Mouse (Mus musculus): ENCODE data around the gene Nagk.
"Not testable (repeated sequence)": the region's sequence is repeated elsewhere in the genome, so short reads cannot be mapped to it uniquely, and the experiment has no call there.

Gene Nagk

DNA sequence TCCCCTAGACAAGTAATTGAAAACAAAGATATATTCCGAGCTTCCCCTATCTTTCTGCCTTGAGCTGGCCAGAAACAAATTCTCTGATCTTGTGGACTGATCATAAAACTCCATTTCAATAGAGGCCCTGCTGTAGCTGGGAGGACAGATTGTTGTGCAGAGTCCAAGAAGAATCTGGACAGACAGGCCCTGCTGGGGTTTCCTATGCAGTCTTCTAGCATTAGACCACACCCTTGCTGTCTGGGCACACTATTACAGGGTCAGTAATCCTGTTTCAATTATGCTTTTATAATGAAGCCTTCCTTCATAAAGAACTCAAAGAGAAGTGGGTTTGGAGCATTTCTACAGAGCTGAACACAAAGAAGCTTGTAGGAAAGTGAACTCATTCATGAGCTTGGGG is 24.2 kb downstream of the Nagk start:
- DNase-seq = no peak

DNA sequence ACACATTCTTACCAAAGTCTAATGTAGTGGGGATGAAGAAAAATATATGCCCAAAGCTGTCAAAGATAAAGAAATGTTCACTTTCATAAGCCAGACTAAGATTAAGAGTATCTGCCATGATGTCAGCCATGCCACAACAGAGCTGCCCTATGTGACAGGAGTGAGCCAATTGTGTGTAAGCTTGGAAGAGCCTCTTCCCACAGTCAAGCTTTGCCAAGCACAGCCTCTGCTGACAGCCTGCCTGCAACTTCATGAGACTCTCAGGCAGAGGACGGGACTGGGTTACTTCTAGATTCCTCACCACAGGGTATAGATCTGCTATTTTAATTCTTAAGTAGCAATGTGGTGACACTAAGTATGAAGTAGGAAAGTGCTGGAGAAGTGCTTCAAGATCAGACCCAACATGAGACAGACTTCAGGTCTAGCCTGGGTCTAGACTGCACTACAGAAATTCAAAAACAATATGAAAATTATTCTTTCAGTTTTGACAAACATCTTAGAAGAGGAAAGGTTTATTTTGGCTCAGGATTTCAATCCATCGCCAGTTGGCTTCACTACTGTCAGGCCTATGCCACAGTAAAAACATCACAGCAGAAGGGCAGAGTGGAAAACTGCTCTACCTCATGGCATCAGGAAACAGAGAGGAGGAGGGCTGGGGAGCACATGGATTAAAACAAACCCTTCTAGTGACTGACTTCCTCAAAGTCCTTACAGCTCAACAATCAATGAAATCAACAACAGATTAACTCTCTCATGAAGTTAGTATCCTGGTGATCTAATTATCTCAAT is 26.1 kb downstream of the Nagk start:
- no peak for DNase-seq

DNA sequence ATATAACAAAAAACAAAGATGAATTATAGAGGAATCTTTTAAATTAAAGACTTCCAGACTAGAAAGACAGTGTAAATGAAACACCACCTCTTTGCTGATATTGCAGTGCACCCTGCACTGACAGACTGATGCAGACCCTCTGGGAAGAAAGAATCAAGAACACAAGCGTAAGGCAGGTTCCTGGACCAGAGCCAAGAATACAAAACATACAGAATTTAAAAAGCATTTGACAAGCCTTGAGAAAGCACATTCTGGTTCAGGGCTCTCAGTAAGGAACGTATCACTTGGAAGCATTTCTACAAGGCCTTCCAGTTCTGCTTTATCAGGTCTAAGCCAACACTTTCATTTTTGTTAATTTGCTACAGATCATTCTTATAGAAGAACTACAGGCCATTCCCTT is 27.1 kb downstream of the Nagk start:
- no peak for DNase-seq

DNA sequence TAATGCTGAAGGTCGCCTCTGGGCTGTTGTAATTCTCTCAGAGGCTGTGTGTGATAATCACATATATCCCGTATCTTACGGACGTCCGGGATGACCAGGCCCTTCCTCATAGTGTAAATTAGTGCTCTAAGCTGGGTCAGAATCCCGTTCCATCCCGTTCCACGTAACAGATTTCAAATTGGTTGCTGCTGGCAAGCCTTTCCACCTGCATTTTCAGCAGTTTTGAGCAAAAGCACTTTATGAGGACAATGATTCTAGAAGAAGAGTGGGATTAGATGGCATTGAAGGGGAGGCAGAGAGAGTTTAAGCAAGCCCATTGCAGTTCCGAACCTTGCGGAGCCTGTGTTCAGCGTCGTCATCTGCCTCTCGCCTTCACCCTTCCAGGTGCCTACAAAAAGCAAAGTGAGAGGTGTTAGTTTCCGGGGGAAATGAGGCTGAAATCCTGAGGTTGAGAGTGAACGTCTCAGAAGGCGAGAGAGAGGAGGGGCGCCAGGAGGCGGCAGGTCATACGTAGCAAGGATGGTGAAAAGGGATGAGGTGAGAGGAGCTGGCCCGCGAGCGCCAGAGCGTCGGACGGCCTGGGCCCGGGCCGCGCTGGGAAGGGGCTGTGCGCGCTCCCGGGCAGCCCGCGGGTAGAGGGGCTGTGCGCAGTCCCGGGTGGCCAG is 36.3 kb downstream of the Nagk start:
- DNase-seq = no peak

DNA sequence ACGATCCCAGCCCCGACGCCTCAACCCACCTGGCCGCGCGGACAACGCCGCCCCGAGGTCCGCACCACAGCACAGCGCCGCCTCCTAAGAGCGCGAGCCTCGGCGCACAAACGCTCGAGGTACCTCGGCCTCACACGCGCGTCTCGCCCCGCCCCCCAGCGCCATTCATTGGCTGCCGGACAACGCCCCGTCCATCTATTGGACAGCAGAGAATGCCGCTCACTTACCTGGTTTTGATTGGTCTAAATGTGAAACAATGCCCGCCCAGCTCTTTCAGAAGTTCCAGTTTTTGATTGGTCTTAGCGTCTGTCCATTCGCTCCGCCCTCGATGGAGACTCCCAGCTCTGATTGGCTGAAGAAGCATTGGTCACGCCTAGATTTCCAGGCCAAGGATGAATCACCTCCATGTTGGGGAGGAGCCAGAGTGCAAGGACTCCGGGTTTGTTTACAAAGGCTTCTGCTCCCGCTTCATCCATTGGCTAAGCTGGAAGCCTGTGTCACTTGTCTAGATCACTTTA is 36.9 kb downstream of the Nagk start, which contains the start of gene Paip2b:
Paip2b (minus strand) TSS at position 136 of the 518 bp plus-strand sequence.
- peak; percentile 99 for DNase-seq

DNA sequence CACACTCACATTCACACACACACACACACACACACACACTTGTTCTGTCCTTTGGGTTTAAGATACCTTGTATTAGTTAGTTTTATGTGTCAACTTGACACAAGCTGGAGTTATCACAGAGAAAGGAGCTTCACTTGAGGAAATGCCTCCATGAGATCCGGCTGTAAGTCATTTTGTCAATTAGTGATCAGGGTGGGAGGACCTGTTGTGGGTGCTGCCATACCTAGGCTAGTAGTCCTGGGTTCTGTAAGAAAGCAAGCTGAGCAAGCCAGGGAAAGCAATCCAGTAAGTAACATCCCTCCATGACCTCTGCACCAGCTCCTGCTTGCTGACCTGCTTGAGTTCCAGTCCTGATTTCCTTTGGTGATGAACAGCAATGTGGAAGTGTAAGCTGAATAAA is 37.6 kb downstream of the Nagk start:
- DNase-seq = not testable (repeated sequence)

DNA sequence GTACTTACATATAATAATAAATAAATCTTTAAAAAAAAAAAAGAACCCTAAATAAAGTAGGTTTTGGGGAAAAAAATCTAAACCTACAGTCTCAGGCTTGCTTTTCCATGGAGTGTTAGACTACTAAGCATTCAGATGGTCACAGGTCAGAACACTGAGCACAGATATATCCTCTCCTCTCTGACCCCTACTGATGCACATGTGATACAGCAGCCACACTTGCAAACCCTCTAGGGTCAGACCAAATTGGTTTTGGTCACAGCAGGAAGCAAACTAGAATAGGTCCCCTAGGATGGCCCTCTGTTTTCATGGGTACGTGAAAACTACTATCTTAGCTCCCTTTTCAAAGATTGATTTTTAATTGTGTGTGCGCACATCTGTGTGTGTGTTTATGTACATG is 42.0 kb downstream of the Nagk start:
- no peak for DNase-seq

DNA sequence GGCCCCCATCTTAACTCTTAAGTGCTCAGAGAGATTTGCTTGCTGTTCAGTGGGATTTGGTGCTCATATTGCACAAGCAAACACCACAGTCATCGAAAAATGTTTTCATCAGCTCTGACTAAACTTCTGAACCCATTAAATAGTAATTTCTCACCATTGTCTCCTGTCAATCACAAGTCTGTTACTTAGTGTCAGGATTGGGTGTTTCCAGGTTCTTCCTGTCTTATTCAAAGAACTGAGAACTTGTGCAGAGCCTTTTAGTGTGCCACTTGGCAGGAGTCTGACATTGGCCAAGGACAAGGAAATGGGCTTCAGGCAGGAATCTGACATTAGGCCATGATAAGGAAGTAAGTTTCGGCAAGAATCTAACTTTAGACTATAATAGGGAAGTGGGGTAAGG is 43.3 kb downstream of the Nagk start:
- DNase-seq = no peak

DNA sequence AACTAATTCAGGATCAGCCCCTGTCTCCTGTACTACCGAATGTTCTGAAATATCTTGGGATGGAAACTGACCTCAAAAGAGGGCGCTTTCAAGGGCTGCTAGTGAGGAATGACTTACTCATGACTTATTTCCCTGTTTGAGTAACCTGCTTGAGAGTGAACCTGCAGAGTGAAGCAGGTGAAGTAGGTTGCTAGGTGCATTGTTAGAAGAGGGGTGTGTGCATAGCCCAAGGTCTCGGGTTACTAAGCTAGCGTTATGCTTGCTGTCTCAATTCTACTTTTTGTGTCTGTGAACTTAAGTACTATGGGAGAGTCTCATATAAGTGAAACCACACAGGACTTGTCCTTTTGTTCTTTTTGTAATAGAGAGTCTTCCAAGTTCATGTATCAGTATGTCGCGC is 45.3 kb downstream of the Nagk start:
- DNase-seq = no peak

DNA sequence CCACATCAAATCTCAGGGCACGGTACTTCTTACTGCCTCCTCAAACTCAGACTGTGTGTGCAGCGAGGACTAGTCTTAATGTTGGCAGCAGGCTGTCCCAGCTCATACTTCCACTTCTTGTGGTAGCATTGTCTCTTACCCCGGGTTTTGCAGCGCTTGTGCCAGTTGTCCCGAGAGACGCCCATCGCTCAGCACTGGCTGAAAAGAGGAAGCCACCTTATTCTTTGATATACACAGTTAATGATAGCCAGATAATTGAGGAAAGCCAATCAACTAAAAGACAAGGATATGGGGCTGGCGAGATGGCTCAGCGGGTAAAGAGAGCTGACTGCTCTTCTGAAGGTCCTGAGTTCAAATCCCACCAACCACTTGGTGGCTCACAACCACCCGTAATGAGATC is 50.1 kb downstream of the Nagk start:
- DNase-seq = no peak

DNA sequence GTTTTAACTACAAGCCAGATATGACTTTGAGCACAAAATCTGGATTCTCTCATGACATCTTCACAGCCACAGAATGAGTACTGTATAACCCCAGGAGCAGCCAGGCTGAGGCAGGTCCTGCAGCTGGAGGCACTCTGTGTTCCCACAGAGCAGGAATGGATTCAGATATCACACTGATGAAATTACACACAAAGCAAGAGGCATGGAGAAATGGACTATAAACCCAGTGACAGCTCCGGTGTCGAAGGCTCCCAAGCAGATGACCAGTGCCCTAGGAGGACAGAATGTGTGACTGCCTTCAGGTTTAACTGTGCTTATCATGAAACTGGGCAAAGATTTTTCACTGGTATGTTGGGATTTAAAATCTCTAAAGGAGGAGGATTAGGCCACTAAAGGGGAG is 51.4 kb downstream of the Nagk start:
- no peak for DNase-seq

DNA sequence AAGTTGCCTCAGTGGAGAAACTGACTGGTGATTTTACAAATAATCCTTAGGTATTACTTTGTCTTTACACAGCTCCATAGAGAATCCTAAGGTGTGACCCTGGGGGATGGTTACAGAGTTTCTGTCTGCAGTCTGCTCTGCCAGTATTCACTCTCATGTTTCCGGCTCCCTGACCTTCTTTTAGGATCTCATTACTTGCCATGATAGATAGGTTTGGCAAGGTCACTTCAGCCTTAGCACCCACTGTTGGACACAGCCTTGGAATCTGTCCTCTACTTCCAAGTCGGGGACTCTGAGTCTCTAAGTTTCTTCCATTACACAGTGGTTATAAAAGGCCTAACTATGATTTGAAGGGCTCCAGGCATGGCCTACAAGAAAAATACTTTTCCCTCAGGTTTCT is 54.7 kb downstream of the Nagk start:
- no peak for DNase-seq
